Mouse (Mus musculus): Measurements from ENCODE around the gene Tmem150b. TPM values are rescaled to one million over a fixed set of nuclear protein-coding genes. Genes with fewer than 3 reads are reported as not detected.

The Tmem150b gene
- polyA plus RNA-seq, 1 experiment from 2014 or later, result 0.14 TPM

GRCm38 (mm10) chr7:4675200-4675599, 49.8 kb downstream of the Tmem150b start:
- Histone ChIP-seq H3K4me1 (replicated peaks; ENCODE audit: control insufficient read depth, insufficient read depth, low read length) (0 out of 2 replicates have a peak, but pooled peaks cover 2% of the 10 kb centered on the region), H3K36me3 (ENCODE audit: control insufficient read depth, insufficient read depth, low read length) (peaks cover 15% of the 10 kb centered on the region), H3K9me3 (ENCODE audit: control insufficient read depth, low read length) (no peaks in the 10 kb centered on the region), H3K4me3 (ENCODE audit: low read length) (no peak overlapping the region), H3K4me2 (ENCODE audit: low read depth, low read length) (no peak overlapping the region), H3K27me3 (ENCODE audit: control insufficient read depth, insufficient read depth, low read depth, low read length) (no peaks in the 10 kb centered on the region), H3K27ac (ENCODE audit: low read length) (no peak overlapping the region), H3K9ac (ENCODE audit: low read length) (no peak overlapping the region)
- 90% methylated on average over 7 of the region's 7 CpGs for whole genome bisulfite sequencing
- ATAC-seq (ENCODE audit: low read depth), result no peak

DNA sequence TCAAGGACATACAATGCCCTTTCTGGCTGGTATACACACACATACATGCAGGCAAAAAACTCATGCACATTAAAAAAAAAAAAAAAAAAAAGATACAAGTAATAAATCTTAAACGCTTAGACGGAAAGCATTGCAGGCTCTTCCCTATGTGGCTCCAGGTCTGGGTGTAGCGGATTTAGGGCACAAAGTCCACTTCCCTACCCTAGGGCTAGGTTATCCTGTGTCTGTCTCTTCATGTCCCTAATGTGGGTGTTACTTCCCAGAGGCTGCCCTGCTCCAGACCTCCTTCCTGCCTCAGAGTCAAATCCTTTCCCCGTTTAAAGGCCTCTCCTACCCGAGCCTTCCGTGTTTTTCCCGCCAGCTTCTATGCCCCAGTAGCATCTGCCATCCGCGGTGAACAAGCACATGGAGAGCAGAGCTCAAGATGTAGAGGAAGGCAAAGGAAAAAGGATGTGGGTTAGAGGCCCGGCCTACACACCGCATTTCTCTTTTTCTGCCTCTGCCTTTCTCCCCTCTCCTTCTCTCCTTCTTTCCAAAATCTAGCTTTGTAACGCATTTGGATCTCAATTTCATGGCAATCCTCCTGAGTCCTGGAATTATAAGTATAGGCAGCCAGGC, 50.8 kb downstream of the Tmem150b start:
- Histone ChIP-seq H3K27me3 (ENCODE audit: control insufficient read depth, insufficient read depth, low read depth, low read length) (no peaks in the 10 kb centered on the region), H3K4me2 (ENCODE audit: low read depth, low read length) (no peak overlapping the region), H3K9ac (ENCODE audit: low read length) (no peak overlapping the region), H3K4me1 (replicated peaks; ENCODE audit: control insufficient read depth, insufficient read depth, low read length) (0 out of 2 replicates have a peak, but pooled peaks cover 2% of the 10 kb centered on the region), H3K27ac (ENCODE audit: low read length) (no peak overlapping the region), H3K9me3 (ENCODE audit: control insufficient read depth, low read length) (no peaks in the 10 kb centered on the region), H3K36me3 (ENCODE audit: control insufficient read depth, insufficient read depth, low read length) (peaks cover 17% of the 10 kb centered on the region), H3K4me3 (ENCODE audit: low read length) (no peak overlapping the region)
- 86% methylated on average over 12 of the region's 12 CpGs for WGBS
- ATAC-seq (ENCODE audit: low read depth), result no peak

DNA sequence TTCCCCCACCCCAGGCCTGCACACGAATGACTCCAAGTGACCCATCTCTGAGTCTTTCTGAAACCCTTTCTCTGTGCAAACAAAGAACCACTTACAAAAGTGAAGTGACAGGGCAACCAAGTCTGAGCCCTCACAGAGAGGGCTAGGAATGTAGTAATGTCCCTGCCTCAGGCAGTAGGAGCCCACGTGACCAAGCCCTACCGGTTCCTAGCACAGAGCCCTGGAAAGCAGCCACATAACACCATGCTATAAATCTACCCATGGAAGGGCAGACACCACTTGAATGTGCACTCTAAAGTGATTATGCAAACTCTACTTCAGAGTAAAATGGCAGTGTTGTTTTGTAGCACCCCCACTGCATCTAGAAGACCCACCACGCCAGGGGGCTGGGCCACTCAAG, 53.1 kb downstream of the Tmem150b start:
- H3K4me1 ChIP-seq (replicated peaks; ENCODE audit: control insufficient read depth, insufficient read depth, low read length), result 0 out of 2 replicates have a peak, but pooled peaks cover 2% of the 10 kb centered on the region
- H3K36me3 ChIP-seq (ENCODE audit: control insufficient read depth, insufficient read depth, low read length), result peaks cover 21% of the 10 kb centered on the region
- H3K9me3 ChIP-seq (ENCODE audit: control insufficient read depth, low read length), result no peaks in the 10 kb centered on the region
- peak; percentile 96 for ATAC-seq (ENCODE audit: low read depth)
- H3K4me3 ChIP-seq (ENCODE audit: low read length), result no peak overlapping the region
- H3K4me2 ChIP-seq (ENCODE audit: low read depth, low read length), result 0 out of 2 replicates have a peak overlapping the region, but pooled peaks have one; percentile 4
- no peak overlapping the region for H3K9ac ChIP-seq (ENCODE audit: low read length)
- peak overlapping the region; percentile 86 for H3K27ac ChIP-seq (ENCODE audit: low read length)
- H3K27me3 ChIP-seq (ENCODE audit: control insufficient read depth, insufficient read depth, low read depth, low read length), result no peaks in the 10 kb centered on the region
- WGBS, result 56% methylated on average over 4 of the region's 4 CpGs

DNA sequence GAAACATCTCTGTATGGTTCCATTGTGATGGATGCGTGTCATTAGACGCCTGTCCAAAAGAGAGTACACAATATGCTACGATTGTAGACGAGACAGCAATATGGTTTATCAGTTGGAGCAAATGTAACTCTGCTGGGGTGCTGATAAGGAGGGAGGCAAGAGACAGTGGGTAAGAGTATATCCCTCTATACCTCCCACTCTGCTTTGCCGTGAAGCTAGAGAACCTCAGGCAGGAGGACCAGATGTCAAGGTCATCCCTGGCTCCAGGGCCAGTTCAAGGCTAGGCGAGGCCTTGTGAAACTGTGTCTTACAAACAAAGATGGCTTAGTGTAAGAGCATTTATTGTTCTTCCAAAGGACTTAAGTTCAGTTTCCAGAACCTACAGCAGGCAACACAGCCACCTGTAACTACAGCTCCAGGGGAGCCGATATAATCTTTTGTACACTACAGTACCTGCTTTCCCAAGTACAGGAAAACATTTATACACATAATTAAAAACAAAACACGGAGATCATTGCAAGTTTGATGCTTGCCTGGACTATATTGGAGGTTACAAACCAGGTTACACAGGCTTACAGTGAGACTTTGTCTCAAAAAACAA, 54.3 kb downstream of the Tmem150b start:
- Histone ChIP-seq H3K36me3 (ENCODE audit: control insufficient read depth, insufficient read depth, low read length) (peaks cover 21% of the 10 kb centered on the region), H3K27me3 (ENCODE audit: control insufficient read depth, insufficient read depth, low read depth, low read length) (no peaks in the 10 kb centered on the region), H3K9me3 (ENCODE audit: control insufficient read depth, low read length) (no peaks in the 10 kb centered on the region), H3K4me2 (ENCODE audit: low read depth, low read length) (no peak overlapping the region), H3K27ac (ENCODE audit: low read length) (no peak overlapping the region), H3K9ac (ENCODE audit: low read length) (no peak overlapping the region), H3K4me3 (ENCODE audit: low read length) (no peak overlapping the region), H3K4me1 (replicated peaks; ENCODE audit: control insufficient read depth, insufficient read depth, low read length) (0 out of 2 replicates have a peak, but pooled peaks cover 2% of the 10 kb centered on the region)
- ATAC-seq (ENCODE audit: low read depth), result no peak
- 89% methylated on average over 8 of the region's 8 CpGs for WGBS

- WGBS, result 96% methylated on average over 9 of the region's 9 CpGs
- no peak overlapping the region for H3K4me2 ChIP-seq (ENCODE audit: low read depth, low read length)
- H3K9me3 ChIP-seq (ENCODE audit: control insufficient read depth, low read length), result no peaks in the 10 kb centered on the region
- peaks cover 24% of the 10 kb centered on the region for H3K36me3 ChIP-seq (ENCODE audit: control insufficient read depth, insufficient read depth, low read length)
- no peak for ATAC-seq (ENCODE audit: low read depth)
- H3K27me3 ChIP-seq (ENCODE audit: control insufficient read depth, insufficient read depth, low read depth, low read length), result no peaks in the 10 kb centered on the region
- no peak overlapping the region for H3K4me3 ChIP-seq (ENCODE audit: low read length)
- 0 out of 2 replicates have a peak, but pooled peaks cover 2% of the 10 kb centered on the region for H3K4me1 ChIP-seq (replicated peaks; ENCODE audit: control insufficient read depth, insufficient read depth, low read length)
- H3K27ac ChIP-seq (ENCODE audit: low read length), result no peak overlapping the region
- H3K9ac ChIP-seq (ENCODE audit: low read length), result no peak overlapping the region
These were observed 55.9 kb downstream of the Tmem150b start for GRCm38 (mm10) chr7:4669156-4669555.

GRCm38 (mm10) chr7:4668506-4668905, 56.5 kb downstream of the Tmem150b start:
- no peaks in the 10 kb centered on the region for H3K27me3 ChIP-seq (ENCODE audit: control insufficient read depth, insufficient read depth, low read depth, low read length)
- WGBS, result 93% methylated on average over 8 of the region's 8 CpGs
- H3K36me3 ChIP-seq (ENCODE audit: control insufficient read depth, insufficient read depth, low read length), result peaks cover 23% of the 10 kb centered on the region
- no peak for ATAC-seq (ENCODE audit: low read depth)
- no peaks in the 10 kb centered on the region for H3K9me3 ChIP-seq (ENCODE audit: control insufficient read depth, low read length)
- no peak overlapping the region for H3K4me3 ChIP-seq (ENCODE audit: low read length)
- no peak overlapping the region for H3K4me2 ChIP-seq (ENCODE audit: low read depth, low read length)
- H3K4me1 ChIP-seq (replicated peaks; ENCODE audit: control insufficient read depth, insufficient read depth, low read length), result 0 out of 2 replicates have a peak, but pooled peaks cover 2% of the 10 kb centered on the region
- no peak overlapping the region for H3K9ac ChIP-seq (ENCODE audit: low read length)
- no peak overlapping the region for H3K27ac ChIP-seq (ENCODE audit: low read length)

GRCm38 (mm10) chr7:4666871-4667270, 58.2 kb downstream of the Tmem150b start:
- Histone ChIP-seq H3K4me2 (ENCODE audit: low read depth, low read length) (no peak overlapping the region), H3K4me1 (replicated peaks; ENCODE audit: control insufficient read depth, insufficient read depth, low read length) (0 out of 2 replicates have a peak, but pooled peaks cover 2% of the 10 kb centered on the region), H3K27me3 (ENCODE audit: control insufficient read depth, insufficient read depth, low read depth, low read length) (no peaks in the 10 kb centered on the region), H3K36me3 (ENCODE audit: control insufficient read depth, insufficient read depth, low read length) (peaks cover 21% of the 10 kb centered on the region), H3K4me3 (ENCODE audit: low read length) (no peak overlapping the region), H3K9me3 (ENCODE audit: control insufficient read depth, low read length) (no peaks in the 10 kb centered on the region), H3K9ac (ENCODE audit: low read length) (no peak overlapping the region), H3K27ac (ENCODE audit: low read length) (no peak overlapping the region)
- ATAC-seq (ENCODE audit: low read depth), result no peak
- WGBS, result 94% methylated on average over 5 of the region's 5 CpGs

- no peak overlapping the region for H3K9ac ChIP-seq (ENCODE audit: low read length)
- H3K4me1 ChIP-seq (replicated peaks; ENCODE audit: control insufficient read depth, insufficient read depth, low read length), result peaks cover 10% of the 10 kb centered on the region
- 86% methylated on average over 2 of the region's 2 CpGs for WGBS
- H3K27ac ChIP-seq (ENCODE audit: low read length), result no peak overlapping the region
- peaks cover 19% of the 10 kb centered on the region; the same call in 1 of the 2 replicates for H3K36me3 ChIP-seq (ENCODE audit: control insufficient read depth, insufficient read depth, low read length)
- no peaks in the 10 kb centered on the region for H3K9me3 ChIP-seq (ENCODE audit: control insufficient read depth, low read length)
- ATAC-seq (ENCODE audit: low read depth), result no peak
- no peak overlapping the region for H3K4me2 ChIP-seq (ENCODE audit: low read depth, low read length)
- H3K4me3 ChIP-seq (ENCODE audit: low read length), result no peak overlapping the region
- no peaks in the 10 kb centered on the region for H3K27me3 ChIP-seq (ENCODE audit: control insufficient read depth, insufficient read depth, low read depth, low read length)
These were observed 61.3 kb downstream of the Tmem150b start for GRCm38 (mm10) chr7:4663742-4664141.

- 62% methylated on average over 8 of the region's 8 CpGs for WGBS
- no peak overlapping the region for H3K4me2 ChIP-seq (ENCODE audit: low read depth, low read length)
- H3K36me3 ChIP-seq (ENCODE audit: control insufficient read depth, insufficient read depth, low read length), result peaks cover 15% of the 10 kb centered on the region; the same call in 1 of the 2 replicates
- no peak overlapping the region for H3K4me3 ChIP-seq (ENCODE audit: low read length)
- no peaks in the 10 kb centered on the region for H3K27me3 ChIP-seq (ENCODE audit: control insufficient read depth, insufficient read depth, low read depth, low read length)
- ATAC-seq (ENCODE audit: low read depth), result no peak
- H3K27ac ChIP-seq (ENCODE audit: low read length), result no peak overlapping the region
- H3K9ac ChIP-seq (ENCODE audit: low read length), result no peak overlapping the region
- H3K9me3 ChIP-seq (ENCODE audit: control insufficient read depth, low read length), result no peaks in the 10 kb centered on the region
- peaks cover 10% of the 10 kb centered on the region for H3K4me1 ChIP-seq (replicated peaks; ENCODE audit: control insufficient read depth, insufficient read depth, low read length)
These were observed 61.9 kb downstream of the Tmem150b start for GRCm38 (mm10) chr7:4663179-4663578.
